Mouse (Mus musculus): Measurements from ENCODE around the gene Tdgf1. TPM values are rescaled to one million over a fixed set of nuclear protein-coding genes. Genes with fewer than 3 reads are reported as not detected.

Tdgf1 gene
- not detected for total RNA-seq (2023)

GRCm38 (mm10) chr9:110945926-110946325 lies at the start of gene Tdgf1:
Tdgf1 (minus strand) TSS chr9:110946158.

GRCm38 (mm10) chr9:110990204-110990603 lies 44.2 kb upstream of the Tdgf1 start, which contains the start of gene Rtp3:
Rtp3 (minus strand) TSS chr9:110990583.

DNA sequence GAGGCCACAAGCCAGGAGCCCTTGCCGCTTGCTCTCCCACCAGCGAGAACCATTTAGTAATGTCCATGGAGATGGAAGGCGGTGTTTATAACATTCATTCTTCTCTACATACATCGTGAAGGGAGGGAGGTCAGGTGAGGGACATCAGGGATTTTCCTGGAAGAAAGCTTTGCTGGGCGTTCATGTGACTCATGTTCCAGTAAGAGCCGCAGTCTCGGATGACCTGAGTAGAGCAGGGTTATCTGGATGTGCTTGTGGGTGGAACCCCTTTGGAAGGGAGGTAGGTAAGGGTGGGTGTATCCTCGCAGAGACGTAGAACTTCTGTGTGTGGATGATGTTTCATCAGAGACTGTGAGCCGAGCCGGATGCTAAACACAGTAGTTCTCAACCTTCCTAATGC lies 5.4 kb upstream of the Tdgf1 start, which contains the start of gene Lrrc2:
Gene Lrrc2 (plus strand): TSS at position 149 of the 400 bp plus-strand sequence.

GRCm38 (mm10) chr9:110916786-110917185 lies 29.2 kb downstream of the Tdgf1 start, which contains the start of gene Fam240a:
Fam240a (minus strand) TSS chr9:110916861.

Other genes starting within 250 kb of the Tdgf1 start
- under 1 TPM in 1 of 2 experiments, not detected in 1; 0.83 TPM for gene Myl3, start 204.3 kb downstream of the Tdgf1 start, total RNA-seq (2023)
- not detected for gene Pth1r, start 199.0 kb downstream of the Tdgf1 start, total RNA-seq (2023)
- not detected for gene Prss42, start 148.0 kb downstream of the Tdgf1 start, total RNA-seq (2023)
- gene Prss44, start 132.2 kb downstream of the Tdgf1 start, total RNA-seq (2023) = not detected
- gene Prss43, start 119.5 kb downstream of the Tdgf1 start, total RNA-seq (2023) = not detected
- not detected for gene Prss45, start 111.6 kb downstream of the Tdgf1 start, total RNA-seq (2023)
- gene Prss46, start 101.7 kb downstream of the Tdgf1 start, total RNA-seq (2023) = not detected
- not detected for gene Prss50, start 88.2 kb downstream of the Tdgf1 start, total RNA-seq (2023)
- gene Als2cl, start 66.3 kb downstream of the Tdgf1 start, total RNA-seq (2023) = 1 to 10 TPM in 1 of 2 experiments, under 1 TPM in 1; 0.68 to 1.1 TPM
- not detected for gene Tmie, start 66.0 kb downstream of the Tdgf1 start, total RNA-seq (2023)
- gene Fam240a, start 29.3 kb downstream of the Tdgf1 start, total RNA-seq (2023) = not detected
- gene Lrrc2, start 5.4 kb upstream of the Tdgf1 start, total RNA-seq (2023) = under 1 TPM in 1 of 2 experiments, not detected in 1; 0.38 TPM
- gene Rtp3, start 44.4 kb upstream of the Tdgf1 start, total RNA-seq (2023) = not detected
- 1 to 10 TPM; 2.3 to 4.3 TPM for gene Ltf, start 73.1 kb upstream of the Tdgf1 start, total RNA-seq (2023)
- gene Ccrl2, start 111.4 kb upstream of the Tdgf1 start, total RNA-seq (2023) = 1 to 10 TPM; 2.8 to 4.6 TPM
- gene Lrrfip2, start 171.4 kb upstream of the Tdgf1 start, total RNA-seq (2023) = 10 to 100 TPM; 27.3 to 33.9 TPM

Data from B cell, adult 67 days (primary cell).